Mouse (Mus musculus): ENCODE results near the gene Zfp536. TPM values are rescaled to one million over a fixed set of nuclear protein-coding genes. Genes with fewer than 3 reads are reported as not detected.
A peak's percentile ranks its signal among the peaks of the same experiment; 100 is the strongest.

The Zfp536 gene
- polyA plus RNA-seq, 1 experiment from 2014 or later = 52.5 TPM

DNA sequence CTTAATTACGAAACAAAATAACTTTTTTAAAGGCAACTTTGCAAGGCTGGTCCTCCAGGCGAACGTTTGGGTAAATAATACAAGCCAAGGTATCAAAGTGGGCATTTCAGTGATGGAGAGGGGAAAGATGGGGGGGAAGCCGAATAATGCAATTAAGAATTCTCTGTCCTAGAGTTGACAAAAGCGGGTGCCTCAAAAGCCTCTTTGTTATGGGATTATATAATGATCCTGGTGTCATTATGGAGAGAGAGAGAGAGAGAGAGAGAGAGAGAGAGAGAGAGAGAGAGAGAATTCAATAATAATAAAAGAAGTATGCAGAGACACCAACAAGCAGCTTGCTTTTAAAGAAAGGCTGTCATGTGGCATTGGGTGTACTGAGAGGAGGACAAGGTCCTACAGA is 465 bp upstream of the Zfp536 start:
- no peak overlapping the region for H3K9ac ChIP-seq

DNA sequence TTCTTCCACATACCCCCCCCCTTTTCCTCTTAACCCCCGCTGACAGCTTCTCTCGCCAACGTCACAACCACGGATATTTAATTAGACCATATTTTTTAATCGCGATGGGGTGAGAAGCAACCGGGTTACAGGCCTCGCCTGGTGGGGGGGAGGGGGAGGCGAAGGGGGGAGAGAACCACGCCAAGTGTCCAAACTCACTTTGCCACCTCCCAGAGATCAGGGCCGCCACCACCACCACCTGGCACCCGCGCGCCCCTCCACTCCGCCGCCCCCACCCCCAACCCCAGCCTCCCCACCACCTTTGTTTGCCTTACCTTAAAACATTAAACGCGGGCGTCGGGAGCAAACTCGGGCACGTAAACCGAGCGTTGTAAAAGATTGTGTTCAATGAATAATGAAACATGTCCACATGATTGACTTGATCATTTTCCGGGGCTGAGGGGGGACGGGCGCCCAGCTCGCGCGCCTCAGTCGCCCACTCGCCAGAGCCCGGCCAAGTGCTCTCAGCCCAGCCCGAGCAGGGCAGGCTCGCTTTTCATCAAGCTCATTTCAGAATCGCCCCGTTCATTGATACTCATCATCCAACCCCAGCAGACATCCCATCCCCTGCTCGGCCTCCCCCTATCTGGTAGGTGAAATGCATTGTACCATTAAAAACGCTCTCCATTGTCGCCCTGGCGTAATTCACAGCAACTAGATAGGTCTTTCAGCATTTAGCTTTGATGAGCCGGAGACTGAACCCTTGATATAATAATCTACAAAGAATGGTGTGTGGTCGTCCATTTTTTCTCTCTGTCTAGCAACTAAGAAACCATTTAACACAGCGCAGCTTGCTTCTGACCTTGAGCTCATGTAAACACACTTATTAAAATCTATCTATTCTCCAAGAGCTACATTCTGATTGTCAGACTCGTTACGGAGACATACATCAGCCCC is 797 bp downstream of the Zfp536 start:
- peaks cover 36% of the 10 kb centered on the region for H3K4me1 ChIP-seq (replicated peaks)
- under 1% methylated on average over 46 of the region's 46 CpGs for WGBS
- peak overlapping the region; percentile 95 for H3K27ac ChIP-seq (replicated peaks)
- H3K9me3 ChIP-seq = no peaks in the 10 kb centered on the region
- ATAC-seq (ENCODE audit: low read depth) = peak; percentile 13; the same call in 1 of the 2 replicates
- peak overlapping the region; percentile 60 for H3K4me3 ChIP-seq
- H3K4me2 ChIP-seq = peak overlapping the region; percentile 86
- no peaks in the 10 kb centered on the region for H3K36me3 ChIP-seq
- H3K27me3 ChIP-seq = peaks cover 11% of the 10 kb centered on the region; the same call in 1 of the 2 replicates
- H3K9ac ChIP-seq = peak overlapping the region; percentile 82

More for the DNA sequence above, 465 bp upstream of the Zfp536 start:
- Histone ChIP-seq H3K9me3 (no peaks in the 10 kb centered on the region), H3K27me3 (peaks cover 11% of the 10 kb centered on the region; the same call in 1 of the 2 replicates), H3K36me3 (no peaks in the 10 kb centered on the region), H3K27ac (replicated peaks) (no peak overlapping the region), H3K4me2 (peak overlapping the region; percentile 86), H3K4me3 (peak overlapping the region; percentile 60), H3K4me1 (replicated peaks) (peaks cover 24% of the 10 kb centered on the region)
- ATAC-seq (ENCODE audit: low read depth) = no peak
- WGBS = 5% methylated on average over 5 of the region's 5 CpGs

DNA sequence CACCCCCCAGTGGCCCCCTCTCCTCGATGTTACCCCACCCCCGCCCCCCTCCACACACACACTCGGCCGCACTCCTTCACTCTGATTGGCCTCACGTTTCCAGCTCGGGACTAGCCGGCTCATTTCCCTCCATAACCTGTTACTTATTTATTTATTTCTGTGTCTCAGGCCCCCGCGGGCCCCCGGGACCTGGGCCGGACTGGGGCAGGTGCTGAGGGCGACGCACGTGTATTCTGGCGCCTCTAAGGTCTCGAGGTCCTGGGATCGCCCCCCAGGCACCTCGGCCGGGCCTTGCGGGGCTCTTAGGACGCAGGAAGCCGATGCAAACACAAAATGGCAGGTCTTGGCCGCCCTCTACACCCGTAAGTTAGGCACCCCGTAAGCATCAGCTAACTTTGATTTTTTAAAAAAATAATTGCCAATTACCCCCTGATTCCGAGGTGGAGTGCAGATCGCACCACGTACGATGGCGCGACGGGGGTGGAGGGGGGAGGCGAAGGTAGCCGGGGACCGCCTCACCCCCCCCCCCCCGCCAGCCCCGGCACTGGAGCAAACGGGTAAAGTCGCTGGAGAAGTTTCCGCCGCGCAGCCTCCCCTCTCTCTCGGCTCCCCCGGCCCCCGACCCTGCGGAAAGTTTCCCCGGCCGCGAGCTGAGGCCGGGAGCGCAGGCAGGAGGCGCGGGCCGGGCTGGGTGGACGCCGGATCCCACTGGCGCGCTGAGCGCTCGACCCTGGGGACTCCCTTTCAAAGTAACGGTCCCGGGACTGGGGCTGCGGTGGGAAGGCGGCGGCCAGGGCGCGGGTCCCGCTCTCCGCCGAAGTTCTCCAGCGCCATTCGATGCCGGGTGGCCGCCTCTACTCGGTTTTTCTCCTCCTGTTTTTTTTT is 1.7 kb downstream of the Zfp536 start:
- under 1% methylated on average over 63 of the region's 75 CpGs for WGBS
- H3K9ac ChIP-seq = peak overlapping the region; percentile 82

DNA sequence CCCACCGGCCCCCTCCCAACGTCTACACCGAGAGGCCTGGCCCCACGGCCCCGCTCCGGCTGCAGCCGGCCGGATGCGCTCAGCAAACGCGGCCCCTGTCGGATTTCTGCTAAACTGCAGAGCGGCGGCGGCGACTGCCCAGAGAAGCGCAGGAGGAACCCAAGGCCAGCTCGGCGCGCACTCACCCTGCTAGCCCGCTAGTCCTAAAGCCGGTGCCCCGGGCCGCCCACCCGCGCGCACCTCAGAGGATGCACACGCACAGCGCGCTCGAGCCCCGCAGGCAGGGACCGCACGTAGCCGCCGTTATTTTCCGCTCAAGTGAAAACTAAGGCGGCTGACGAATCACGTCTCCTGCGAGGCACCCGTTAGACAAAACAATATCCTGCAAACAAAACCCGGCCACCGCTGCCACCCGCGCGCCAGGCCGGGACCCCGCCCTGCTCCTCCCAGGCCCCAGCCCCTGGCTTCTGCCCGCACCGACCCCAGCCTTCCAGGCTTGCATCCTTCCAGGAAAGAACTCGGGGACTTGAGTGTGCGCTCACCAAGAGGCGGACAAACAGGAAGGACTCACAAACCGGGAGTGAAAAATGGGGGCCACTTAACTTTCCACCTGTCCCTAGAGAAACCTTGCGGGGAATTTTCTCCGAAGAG is 2.9 kb downstream of the Zfp536 start:
- Histone ChIP-seq H3K4me2 (peak overlapping the region; percentile 86), H3K4me3 (peak overlapping the region; percentile 60), H3K9me3 (no peaks in the 10 kb centered on the region), H3K27me3 (peaks cover 10% of the 10 kb centered on the region; the same call in 1 of the 2 replicates), H3K36me3 (no peaks in the 10 kb centered on the region), H3K4me1 (replicated peaks) (peaks cover 56% of the 10 kb centered on the region), H3K27ac (replicated peaks) (peak overlapping the region; percentile 95), H3K9ac (peak overlapping the region; percentile 82)
- WGBS = under 1% methylated on average over 56 of the region's 57 CpGs
- peak; percentile 76 for ATAC-seq (ENCODE audit: low read depth)

More for the DNA sequence above, 1.7 kb downstream of the Zfp536 start:
- Histone ChIP-seq H3K9me3 (no peaks in the 10 kb centered on the region), H3K4me3 (peak overlapping the region; percentile 60), H3K4me2 (peak overlapping the region; percentile 86), H3K27me3 (peaks cover 11% of the 10 kb centered on the region; the same call in 1 of the 2 replicates), H3K36me3 (no peaks in the 10 kb centered on the region), H3K4me1 (replicated peaks) (peaks cover 44% of the 10 kb centered on the region), H3K27ac (replicated peaks) (peak overlapping the region; percentile 95)
- peak; percentile 20 for ATAC-seq (ENCODE audit: low read depth)

DNA sequence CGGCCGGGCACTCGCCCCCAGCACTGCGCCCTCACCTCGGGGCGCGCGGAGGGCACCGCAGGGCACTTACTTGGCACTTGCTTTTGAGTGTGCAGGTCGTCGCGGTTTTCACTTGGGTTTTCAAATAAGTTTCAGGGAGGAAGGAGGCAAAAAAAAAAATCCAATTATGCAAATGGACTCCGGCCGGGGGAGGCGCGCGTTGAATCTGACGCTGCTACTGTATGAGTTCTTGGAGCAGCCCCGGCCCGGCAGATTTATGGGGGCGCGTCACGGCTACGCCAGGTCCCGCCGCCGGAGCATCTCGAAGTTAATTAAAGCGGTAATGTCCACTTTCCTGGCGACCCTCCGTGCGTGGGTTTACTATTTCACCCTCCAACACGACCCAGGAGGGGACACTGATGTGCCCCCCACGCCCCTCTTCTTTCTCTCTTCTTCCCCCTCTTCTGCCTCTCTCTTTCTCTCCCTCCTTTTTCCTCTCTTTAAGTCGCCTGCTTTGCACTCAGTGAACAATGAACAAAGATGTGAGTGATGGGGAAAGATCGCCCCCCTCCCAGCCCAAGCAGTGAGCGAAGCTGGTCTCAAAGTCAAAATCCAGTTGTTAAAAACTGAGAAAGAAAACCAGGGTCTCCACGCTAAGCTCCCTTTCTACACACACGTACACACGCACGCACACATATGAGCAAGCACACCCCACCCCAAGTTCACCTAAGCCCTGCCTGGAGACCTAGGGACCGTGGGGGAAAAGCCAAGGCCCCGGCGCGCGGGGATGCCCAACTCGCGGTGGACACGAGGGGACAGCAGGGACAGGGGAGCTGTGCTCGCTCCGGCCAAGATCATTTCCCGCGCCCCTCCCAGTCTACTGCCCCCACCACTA is 3.7 kb downstream of the Zfp536 start:
- peak overlapping the region; percentile 82 for H3K9ac ChIP-seq
- ATAC-seq (ENCODE audit: low read depth) = peak; percentile 62
- H3K27ac ChIP-seq (replicated peaks) = peak overlapping the region; percentile 95
- H3K4me3 ChIP-seq = peak overlapping the region; percentile 60
- H3K4me1 ChIP-seq (replicated peaks) = peaks cover 63% of the 10 kb centered on the region
- H3K27me3 ChIP-seq = peaks cover 3% of the 10 kb centered on the region; the same call in 1 of the 2 replicates
- H3K9me3 ChIP-seq = no peaks in the 10 kb centered on the region
- H3K4me2 ChIP-seq = peak overlapping the region; percentile 86
- no peaks in the 10 kb centered on the region for H3K36me3 ChIP-seq
- whole genome bisulfite sequencing = under 1% methylated on average over 51 of the region's 53 CpGs

DNA sequence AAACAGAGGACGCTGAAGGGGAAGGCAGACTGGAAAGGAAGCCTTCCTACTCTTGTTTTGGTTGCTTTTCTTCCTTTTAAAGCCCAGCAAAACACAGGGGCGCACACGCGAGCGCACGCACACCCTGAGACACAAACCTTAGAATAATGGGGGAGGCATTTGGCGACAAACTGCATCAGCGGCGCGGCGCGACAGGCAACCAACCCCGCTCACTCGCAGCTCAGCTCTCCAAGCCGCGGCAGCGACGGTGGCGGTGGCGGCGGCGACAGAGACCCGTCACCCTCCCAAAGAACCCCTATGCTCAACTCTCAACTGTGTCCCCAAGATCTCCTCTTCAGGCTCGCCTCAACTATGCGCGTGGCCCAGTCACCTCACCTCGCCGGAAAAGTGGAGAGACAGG is 4.4 kb downstream of the Zfp536 start:
- no peaks in the 10 kb centered on the region for H3K27me3 ChIP-seq
- under 1% methylated on average over 28 of the region's 28 CpGs for WGBS
- no peak for ATAC-seq (ENCODE audit: low read depth)

DNA sequence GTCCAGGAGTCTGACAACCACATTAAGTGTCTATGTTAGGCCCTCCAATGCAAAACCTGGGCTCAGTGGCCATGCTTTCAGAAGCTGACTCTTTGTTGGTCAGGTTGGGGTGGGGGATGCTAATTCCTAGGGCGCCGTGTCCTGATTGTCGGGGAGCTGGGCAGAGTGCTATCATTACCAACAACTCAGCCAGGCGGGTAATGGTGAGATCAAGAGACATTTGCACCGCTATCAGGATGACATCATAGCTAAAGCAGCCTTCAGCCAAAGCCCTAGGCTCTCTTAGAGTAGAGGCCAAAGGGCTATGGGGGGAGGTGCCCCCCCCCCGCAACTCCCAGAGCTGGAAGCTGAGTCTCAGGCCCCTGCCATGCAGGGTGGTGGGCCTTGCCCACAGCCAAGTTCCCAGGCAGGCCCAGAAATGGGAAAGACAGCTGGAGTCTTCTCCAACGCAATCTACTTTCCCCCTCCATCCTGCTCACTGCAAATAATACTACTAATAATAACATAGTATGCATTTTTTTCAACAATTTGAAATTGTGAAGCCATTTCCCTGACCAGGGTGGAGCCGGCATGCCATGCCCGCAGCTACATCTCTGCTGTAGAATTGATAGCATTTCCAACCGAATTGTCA is 5.0 kb downstream of the Zfp536 start:
- Histone ChIP-seq H3K4me2 (peak overlapping the region; percentile 86), H3K9ac (peak overlapping the region; percentile 82), H3K4me1 (replicated peaks) (peaks cover 64% of the 10 kb centered on the region), H3K27me3 (no peaks in the 10 kb centered on the region), H3K9me3 (no peaks in the 10 kb centered on the region), H3K27ac (replicated peaks) (peak overlapping the region; percentile 95), H3K4me3 (peak overlapping the region; percentile 60), H3K36me3 (no peaks in the 10 kb centered on the region)
- no peak for ATAC-seq (ENCODE audit: low read depth)
- 5% methylated on average over 10 of the region's 10 CpGs for WGBS

More for the DNA sequence above, 4.4 kb downstream of the Zfp536 start:
- Histone ChIP-seq H3K9me3 (no peaks in the 10 kb centered on the region), H3K36me3 (no peaks in the 10 kb centered on the region), H3K4me1 (replicated peaks) (peaks cover 64% of the 10 kb centered on the region), H3K9ac (peak overlapping the region; percentile 82), H3K27ac (replicated peaks) (peak overlapping the region; percentile 95), H3K4me2 (peak overlapping the region; percentile 86), H3K4me3 (peak overlapping the region; percentile 60)

DNA sequence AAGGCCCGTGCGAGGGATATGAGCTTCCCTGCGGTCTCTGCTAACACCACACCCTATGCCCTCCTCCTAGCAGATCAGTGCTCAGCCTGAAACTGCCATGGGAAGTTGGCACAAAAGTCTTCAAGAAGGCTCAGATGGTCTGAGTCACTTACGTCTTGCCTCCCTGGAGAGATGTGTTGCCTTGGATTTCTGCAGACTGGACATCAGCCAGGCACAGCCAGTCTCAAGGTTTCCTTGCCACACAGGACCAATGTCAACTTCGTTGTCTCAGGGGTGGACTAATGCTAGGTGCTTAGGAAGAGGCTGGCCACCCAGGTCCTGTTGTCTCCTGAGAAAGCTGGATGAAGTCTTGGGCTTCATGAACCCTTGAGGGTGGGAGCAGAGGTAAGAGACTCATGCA is 14.6 kb downstream of the Zfp536 start:
- H3K9ac ChIP-seq = no peak overlapping the region
- H3K27me3 ChIP-seq = no peaks in the 10 kb centered on the region
- no peaks in the 10 kb centered on the region for H3K36me3 ChIP-seq
- H3K4me1 ChIP-seq (replicated peaks) = peaks cover 22% of the 10 kb centered on the region
- H3K4me3 ChIP-seq = no peak overlapping the region
- WGBS = 89% methylated on average over 5 of the region's 5 CpGs
- ATAC-seq (ENCODE audit: low read depth) = no peak
- H3K4me2 ChIP-seq = no peak overlapping the region
- H3K9me3 ChIP-seq = no peaks in the 10 kb centered on the region
- H3K27ac ChIP-seq (replicated peaks) = no peak overlapping the region

DNA sequence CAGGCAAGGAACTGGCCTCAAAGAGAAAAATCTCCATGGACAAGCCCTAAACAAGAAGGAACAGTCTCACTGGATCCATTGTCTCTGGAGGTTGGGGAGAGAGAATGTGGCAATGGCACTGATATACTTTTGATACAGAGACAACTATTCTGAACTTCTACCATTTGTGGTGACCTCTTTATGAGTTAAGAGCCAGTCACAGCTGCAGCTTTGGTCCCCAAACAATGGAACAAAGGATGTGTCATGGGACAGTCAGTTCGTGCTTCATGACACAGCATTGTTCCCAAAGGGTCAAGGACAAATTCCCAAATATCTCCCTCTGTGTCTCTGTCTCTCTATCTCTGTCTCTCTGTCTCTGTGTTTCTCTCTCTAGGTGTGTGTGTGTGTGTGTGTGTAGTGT is 20.4 kb downstream of the Zfp536 start:
- no peaks in the 10 kb centered on the region for H3K9me3 ChIP-seq
- H3K4me3 ChIP-seq = no peak overlapping the region
- H3K4me2 ChIP-seq = no peak overlapping the region
- no peaks in the 10 kb centered on the region for H3K27me3 ChIP-seq
- WGBS = 45% methylated on average over 1 of the region's 1 CpGs
- H3K36me3 ChIP-seq = no peaks in the 10 kb centered on the region
- H3K9ac ChIP-seq = no peak overlapping the region
- 0 out of 2 replicates have a peak, but pooled peaks cover 6% of the 10 kb centered on the region for H3K4me1 ChIP-seq (replicated peaks)
- no peak for ATAC-seq (ENCODE audit: low read depth)
- no peak overlapping the region for H3K27ac ChIP-seq (replicated peaks)

DNA sequence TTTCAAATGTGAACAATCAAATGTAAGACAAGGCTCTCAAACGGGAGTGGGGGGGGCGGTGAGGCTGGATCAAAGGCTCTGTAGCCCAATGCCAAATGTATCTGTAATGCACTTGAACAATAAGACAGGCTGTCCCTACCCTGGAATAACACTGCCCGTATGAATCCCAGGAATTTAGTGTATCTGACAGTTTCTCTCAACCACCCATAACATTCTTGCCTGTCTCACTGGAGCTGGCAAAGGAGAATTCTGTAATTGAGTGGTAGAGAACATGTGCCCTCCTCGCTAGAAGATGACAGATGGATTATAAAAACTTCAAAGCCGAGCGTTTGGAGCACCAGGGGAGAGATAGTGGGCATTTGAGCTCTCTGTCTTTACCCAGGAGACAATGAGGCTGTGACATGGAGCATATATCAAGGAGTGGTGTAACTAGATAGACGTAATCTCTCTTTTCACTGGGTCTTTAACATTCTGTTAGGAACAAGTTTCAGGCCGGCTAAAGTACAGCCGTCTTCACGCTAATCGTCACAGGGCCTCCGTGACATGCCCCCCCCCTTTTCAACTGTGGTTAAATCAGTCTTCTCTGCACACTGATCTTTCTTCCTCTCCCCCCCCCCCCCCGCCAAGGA is 27.2 kb downstream of the Zfp536 start:
- peak overlapping the region; percentile 18 for H3K4me2 ChIP-seq
- H3K9ac ChIP-seq = peak overlapping the region; percentile 17; the same call in 1 of the 2 replicates
- no peaks in the 10 kb centered on the region for H3K36me3 ChIP-seq
- H3K4me1 ChIP-seq (replicated peaks) = peaks cover 60% of the 10 kb centered on the region
- no peak overlapping the region for H3K4me3 ChIP-seq
- WGBS = 10% methylated on average over 12 of the region's 13 CpGs
- no peaks in the 10 kb centered on the region for H3K27me3 ChIP-seq
- ATAC-seq (ENCODE audit: low read depth) = peak; percentile 40; the same call in 1 of the 2 replicates
- H3K27ac ChIP-seq (replicated peaks) = peak overlapping the region; percentile 42; the same call in 1 of the 2 replicates
- H3K9me3 ChIP-seq = no peaks in the 10 kb centered on the region
